ENCODE assay signal across 15 mouse cellular contexts in genomic region chr6:139770535-139770934, GRCm38 (mm10).
A peak's percentile ranks its signal among the peaks of the same experiment; 100 is the strongest.
DNase-seq lines count a peak whose midpoint lies in the region; ATAC-seq and TF ChIP-seq lines count a peak whose summit lies in the region.
"Had no signal": no experiment of that assay in that cellular context is flagged by ENCODE, and none has a peak within 500 bp of the region (broad histone marks: within the 10 kb centered on the region; RNA-seq: fewer than 3 reads in every experiment).

No protein-coding gene starts in this region.

- no peaks in the 10 kb centered on the region for H3K27me3 ChIP-seq in forebrain, postnatal 0 days (ENCODE audit: insufficient read depth, low read length)
- H3K27me3 ChIP-seq in forebrain, embryonic 11.5 days (ENCODE audit: control insufficient read depth, insufficient read depth, low read length) = no peaks in the 10 kb centered on the region
- H3K27me3 ChIP-seq in forebrain, embryonic 14.5 days (replicated peaks; ENCODE audit: control insufficient read depth, insufficient read depth, low read length) = no peaks in the 10 kb centered on the region
- H3K27me3 ChIP-seq: embryonic facial prominence, embryonic 12.5 days; limb, embryonic 13.5 days had no signal

- TF ChIP-seq POLR2A in cortical plate, adult 2 months (IDR thresholded peaks at IDR 0.05; ENCODE audit: extremely low read depth, insufficient read depth, low read length) = no peak

- no peaks in the 10 kb centered on the region for H3K9me3 ChIP-seq in forebrain, postnatal 0 days (ENCODE audit: low read length)
- no peaks in the 10 kb centered on the region for H3K9me3 ChIP-seq in forebrain, embryonic 11.5 days (ENCODE audit: control insufficient read depth, low read length)
- no peaks in the 10 kb centered on the region for H3K9me3 ChIP-seq in forebrain, embryonic 14.5 days (replicated peaks; ENCODE audit: control insufficient read depth, low read length)
- H3K9me3 ChIP-seq: embryonic facial prominence, embryonic 12.5 days; hindbrain, embryonic 10.5 days; limb, embryonic 13.5 days had no signal

- no peaks in the 10 kb centered on the region for H3K36me3 ChIP-seq in forebrain, postnatal 0 days (ENCODE audit: insufficient read depth)
- H3K36me3 ChIP-seq in forebrain, embryonic 11.5 days (ENCODE audit: control insufficient read depth, insufficient read depth, low read length) = no peaks in the 10 kb centered on the region
- H3K36me3 ChIP-seq in forebrain, embryonic 14.5 days (ENCODE audit: control insufficient read depth, insufficient read depth, low read length) = no peaks in the 10 kb centered on the region
- H3K36me3 ChIP-seq: embryonic facial prominence, embryonic 12.5 days; hindbrain, embryonic 10.5 days; limb, embryonic 13.5 days had no signal

- H3K9ac ChIP-seq in forebrain, postnatal 0 days = no peak overlapping the region
- no peak overlapping the region for H3K9ac ChIP-seq in forebrain, embryonic 11.5 days (ENCODE audit: low read length)
- no peak overlapping the region for H3K9ac ChIP-seq in forebrain, embryonic 14.5 days (ENCODE audit: low read length)
- H3K9ac ChIP-seq: embryonic facial prominence, embryonic 12.5 days; limb, embryonic 13.5 days had no signal

- peak; percentile 10; the same call in 1 of the 2 replicates for ATAC-seq in forebrain, postnatal 0 days
- ATAC-seq in forebrain, embryonic 11.5 days (replicated peaks; ENCODE audit: low FRiP score) = no peak
- ATAC-seq in forebrain, embryonic 14.5 days = no peak

- peak; percentile 47 for TF ChIP-seq CTCF in forebrain, postnatal 0 days (IDR thresholded peaks at IDR 0.05; ENCODE audit: low read depth)
- TF ChIP-seq CTCF in layer of hippocampus, adult 2 months (conservative IDR thresholded peaks at IDR 0.05) = peak; percentile 69
- TF ChIP-seq CTCF in cortical plate, adult 2 months (IDR thresholded peaks at IDR 0.05; ENCODE audit: extremely low read depth, insufficient read depth, low read length) = peak; percentile 48

- no peak overlapping the region for H3K4me3 ChIP-seq in forebrain, postnatal 0 days (ENCODE audit: low read depth, low read length)
- no peak overlapping the region for H3K4me3 ChIP-seq in forebrain, embryonic 11.5 days (ENCODE audit: low read depth, low read length)
- no peak overlapping the region for H3K4me3 ChIP-seq in layer of hippocampus, adult 2 months
- H3K4me3 ChIP-seq in cortical plate, adult 2 months (ENCODE audit: insufficient read depth, low read length) = no peak overlapping the region
- H3K4me3 ChIP-seq in forebrain, embryonic 14.5 days (ENCODE audit: low read depth, low read length) = no peak overlapping the region
- H3K4me3 ChIP-seq: embryonic facial prominence, embryonic 12.5 days; hindbrain, embryonic 10.5 days; limb, embryonic 13.5 days had no signal

- no peak overlapping the region for H3K27ac ChIP-seq in forebrain, postnatal 0 days (ENCODE audit: low read depth, low read length)
- H3K27ac ChIP-seq in forebrain, embryonic 11.5 days (ENCODE audit: low read depth, low read length) = no peak overlapping the region
- no peak overlapping the region for H3K27ac ChIP-seq in layer of hippocampus, adult 2 months
- no peak overlapping the region for H3K27ac ChIP-seq in cortical plate, adult 2 months (ENCODE audit: insufficient read depth, low read length)
- no peak overlapping the region for H3K27ac ChIP-seq in forebrain, embryonic 14.5 days (ENCODE audit: low read depth, low read length)
- H3K27ac ChIP-seq: embryonic facial prominence, embryonic 12.5 days; hindbrain, embryonic 10.5 days; limb, embryonic 13.5 days had no signal

- no peak overlapping the region for H3K4me2 ChIP-seq in forebrain, postnatal 0 days (ENCODE audit: low read depth)
- no peak overlapping the region for H3K4me2 ChIP-seq in forebrain, embryonic 11.5 days (ENCODE audit: low read depth, low read length, severe bottlenecking)
- H3K4me2 ChIP-seq in forebrain, embryonic 14.5 days (ENCODE audit: low read length) = no peak overlapping the region
- H3K4me2 ChIP-seq: embryonic facial prominence, embryonic 12.5 days; limb, embryonic 13.5 days had no signal

- H3K4me1 ChIP-seq in forebrain, postnatal 0 days (ENCODE audit: insufficient read depth) = no peaks in the 10 kb centered on the region
- no peaks in the 10 kb centered on the region for H3K4me1 ChIP-seq in forebrain, embryonic 11.5 days (replicated peaks; ENCODE audit: control insufficient read depth, insufficient read depth, low read length)
- H3K4me1 ChIP-seq in cortical plate, adult 2 months (ENCODE audit: control insufficient read depth, insufficient read depth, low read length) = no peaks in the 10 kb centered on the region
- H3K4me1 ChIP-seq in forebrain, embryonic 14.5 days (ENCODE audit: control insufficient read depth, insufficient read depth, low read length) = no peaks in the 10 kb centered on the region
- H3K4me1 ChIP-seq: embryonic facial prominence, embryonic 12.5 days; hindbrain, embryonic 10.5 days; limb, embryonic 13.5 days had no signal

- 40% methylated on average over 3 of the region's 3 CpGs for WGBS in forebrain, postnatal 0 days
- 46% methylated on average over 3 of the region's 3 CpGs for WGBS in forebrain, embryonic 11.5 days
- WGBS in forebrain, embryonic 14.5 days = 41% methylated on average over 3 of the region's 3 CpGs

- DNase-seq in forebrain, postnatal 0 days = peak; percentile 40
- no peak for DNase-seq in forebrain, embryonic 11.5 days (ENCODE audit: low spot score)
- no peak for DNase-seq in layer of hippocampus, adult 2 months (ENCODE audit: low spot score in 2 of 2)
- DNase-seq in layer of hippocampus, postnatal 25 days (ENCODE audit: extremely low spot score in 1 of 2, low spot score in 1 of 2) = no peak
- DNase-seq in 416B (ENCODE audit: low read depth) = peak; percentile 4
- no peak for DNase-seq in spleen, postnatal 14 days (ENCODE audit: low spot score in 2 of 2)
- DNase-seq in forebrain, embryonic 14.5 days (ENCODE audit: low spot score) = no peak
- DNase-seq: adrenal gland, adult 2 months; B cell, adult 2 months; cerebellum, adult 8-10 months; kidney, adult 18-20 months had no signal

Comparison
In these comparisons a context has a peak if more than half of its experiments do, and no peak if none do; other contexts are left out.
1. DNase-seq: peak in forebrain, postnatal 0 days (single experiment) and 416B (single experiment); none in forebrain, embryonic 11.5 days (single experiment), layer of hippocampus, adult 2 months (0 of 2), layer of hippocampus, postnatal 25 days (0 of 2), spleen, postnatal 14 days (0 of 2) and forebrain, embryonic 14.5 days (single experiment).
2. Peak in every context shown above with its lines, with median percentiles within 50 percentile points of each other: CTCF ChIP-seq.